Mouse (Mus musculus): ENCODE data around the gene Ipo11. TPM values are rescaled to one million over a fixed set of nuclear protein-coding genes. Genes with fewer than 3 reads are reported as not detected.

Gene Ipo11
- polyA plus RNA-seq, 1 experiment from 2014 or later, result 76.3 TPM

DNA sequence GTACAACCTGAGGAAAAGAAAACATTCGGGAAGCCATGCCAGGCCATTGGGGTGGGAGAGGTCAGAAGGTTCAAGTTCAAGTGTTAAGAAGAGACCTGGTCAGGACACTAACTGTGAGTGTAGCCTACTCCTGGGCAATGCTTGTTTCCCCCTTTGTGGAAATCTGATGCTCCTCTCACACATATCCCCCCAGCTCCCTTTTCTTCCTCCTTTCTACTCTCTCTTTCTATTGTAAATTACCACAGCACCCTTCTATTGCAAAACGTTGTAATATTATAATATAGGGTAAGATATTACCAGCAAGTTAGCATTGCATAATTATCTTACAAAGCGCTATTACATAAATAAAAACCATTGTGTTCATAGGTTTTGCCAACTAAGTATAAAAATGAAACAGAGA lies 182.5 kb downstream of the Ipo11 start:
- Histone ChIP-seq H3K36me3 (ENCODE audit: control insufficient read depth, insufficient read depth, low read length) (no peaks in the 10 kb centered on the region), H3K27me3 (ENCODE audit: control insufficient read depth, insufficient read depth, low read length) (no peaks in the 10 kb centered on the region), H3K4me1 (ENCODE audit: control insufficient read depth, insufficient read depth, low read length) (no peaks in the 10 kb centered on the region), H3K9ac (ENCODE audit: low read depth, low read length) (no peak overlapping the region), H3K9me3 (replicated peaks; ENCODE audit: control insufficient read depth, low read length) (no peaks in the 10 kb centered on the region), H3K27ac (ENCODE audit: low read depth, low read length) (no peak overlapping the region), H3K4me2 (no peak overlapping the region), H3K4me3 (ENCODE audit: low read depth, low read length) (no peak overlapping the region)
- 76% methylated on average over 3 of the region's 3 CpGs for WGBS (ENCODE audit: insufficient replicate concordance)
- no peak for ATAC-seq (replicated peaks; ENCODE audit: insufficient number of reproducible peaks, low FRiP score, low TSS enrichment)

DNA sequence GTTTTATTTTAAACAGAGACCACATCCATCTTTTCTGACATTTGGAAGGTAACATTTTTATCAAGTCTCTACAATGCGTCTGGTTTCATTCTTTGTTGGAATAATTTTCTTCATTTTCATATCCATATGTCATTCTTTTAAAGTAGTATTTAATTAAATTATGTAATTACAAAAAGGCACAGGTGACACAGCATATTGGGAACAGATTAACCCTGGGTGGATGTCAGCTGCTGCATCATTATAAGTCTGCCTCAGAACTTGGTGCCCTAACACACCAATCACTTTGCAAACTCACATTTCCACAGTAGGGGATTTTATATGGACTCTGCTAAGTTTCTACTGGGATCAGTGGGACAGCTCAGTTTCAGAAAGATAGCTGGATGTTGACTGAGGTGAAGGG lies 184.8 kb downstream of the Ipo11 start:
- ATAC-seq (replicated peaks; ENCODE audit: insufficient number of reproducible peaks, low FRiP score, low TSS enrichment), result no peak
- 79% methylated on average over 1 of the region's 1 CpGs for WGBS (ENCODE audit: insufficient replicate concordance)
- H3K4me3 ChIP-seq (ENCODE audit: low read depth, low read length), result no peak overlapping the region

DNA sequence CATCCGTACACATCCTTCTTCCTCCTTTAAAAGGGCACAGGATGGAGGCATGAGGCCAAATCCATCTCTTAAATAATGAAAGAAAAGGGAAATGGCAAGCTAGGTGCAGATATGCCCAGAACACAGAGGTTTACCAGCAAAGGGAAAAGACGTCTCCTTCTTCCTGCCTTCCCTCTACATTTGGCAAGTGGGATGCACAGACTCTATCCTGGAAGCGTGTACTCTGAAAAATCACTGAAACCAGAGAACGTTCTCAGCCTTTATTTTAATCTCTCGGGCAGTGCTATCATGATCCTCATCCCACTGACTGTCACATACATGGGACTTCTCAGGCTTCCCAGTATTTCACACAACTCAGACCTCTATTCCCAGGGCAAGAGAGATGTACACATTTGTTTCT lies 189.9 kb downstream of the Ipo11 start:
- no peak for ATAC-seq (replicated peaks; ENCODE audit: insufficient number of reproducible peaks, low FRiP score, low TSS enrichment)
- WGBS (ENCODE audit: insufficient replicate concordance), result 71% methylated on average over 5 of the region's 5 CpGs

More for the DNA sequence above, 184.8 kb downstream of the Ipo11 start:
- Histone ChIP-seq H3K27me3 (ENCODE audit: control insufficient read depth, insufficient read depth, low read length) (no peaks in the 10 kb centered on the region), H3K9ac (ENCODE audit: low read depth, low read length) (no peak overlapping the region), H3K27ac (ENCODE audit: low read depth, low read length) (no peak overlapping the region), H3K4me2 (no peak overlapping the region), H3K36me3 (ENCODE audit: control insufficient read depth, insufficient read depth, low read length) (no peaks in the 10 kb centered on the region), H3K9me3 (replicated peaks; ENCODE audit: control insufficient read depth, low read length) (no peaks in the 10 kb centered on the region), H3K4me1 (ENCODE audit: control insufficient read depth, insufficient read depth, low read length) (no peaks in the 10 kb centered on the region)

DNA sequence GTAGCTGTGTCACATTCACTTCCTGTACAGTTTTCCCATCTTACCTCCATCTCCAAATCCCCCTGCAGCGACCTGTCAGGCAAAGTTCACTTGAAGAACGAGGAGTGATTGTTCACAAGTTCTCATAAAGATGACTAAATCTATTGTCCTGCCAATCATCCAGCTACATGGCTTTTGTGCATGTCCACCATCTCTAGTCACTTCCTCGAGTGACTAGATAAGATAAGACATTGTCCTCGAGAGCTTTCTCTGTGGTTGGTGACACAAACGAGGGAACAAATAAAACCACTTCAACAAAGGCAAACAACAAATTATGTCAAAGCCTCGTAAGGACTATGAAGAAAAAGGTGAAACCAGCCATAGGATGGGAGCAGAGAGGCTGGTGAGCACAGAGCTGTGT lies 191.6 kb downstream of the Ipo11 start:
- 29% methylated on average over 6 of the region's 6 CpGs for WGBS (ENCODE audit: insufficient replicate concordance)
- no peak overlapping the region for H3K9ac ChIP-seq (ENCODE audit: low read depth, low read length)
- no peaks in the 10 kb centered on the region for H3K4me1 ChIP-seq (ENCODE audit: control insufficient read depth, insufficient read depth, low read length)
- no peak for ATAC-seq (replicated peaks; ENCODE audit: insufficient number of reproducible peaks, low FRiP score, low TSS enrichment)
- no peak overlapping the region for H3K27ac ChIP-seq (ENCODE audit: low read depth, low read length)
- H3K9me3 ChIP-seq (replicated peaks; ENCODE audit: control insufficient read depth, low read length), result no peaks in the 10 kb centered on the region
- H3K4me2 ChIP-seq, result no peak overlapping the region
- no peaks in the 10 kb centered on the region for H3K27me3 ChIP-seq (ENCODE audit: control insufficient read depth, insufficient read depth, low read length)
- no peak overlapping the region for H3K4me3 ChIP-seq (ENCODE audit: low read depth, low read length)
- no peaks in the 10 kb centered on the region for H3K36me3 ChIP-seq (ENCODE audit: control insufficient read depth, insufficient read depth, low read length)

More for the DNA sequence above, 189.9 kb downstream of the Ipo11 start:
- H3K27me3 ChIP-seq (ENCODE audit: control insufficient read depth, insufficient read depth, low read length), result no peaks in the 10 kb centered on the region
- no peaks in the 10 kb centered on the region for H3K9me3 ChIP-seq (replicated peaks; ENCODE audit: control insufficient read depth, low read length)
- no peak overlapping the region for H3K4me3 ChIP-seq (ENCODE audit: low read depth, low read length)
- H3K4me2 ChIP-seq, result no peak overlapping the region
- H3K9ac ChIP-seq (ENCODE audit: low read depth, low read length), result no peak overlapping the region
- H3K4me1 ChIP-seq (ENCODE audit: control insufficient read depth, insufficient read depth, low read length), result no peaks in the 10 kb centered on the region
- no peak overlapping the region for H3K27ac ChIP-seq (ENCODE audit: low read depth, low read length)
- H3K36me3 ChIP-seq (ENCODE audit: control insufficient read depth, insufficient read depth, low read length), result no peaks in the 10 kb centered on the region

Other genes with a start within 250 kb of the Ipo11 start
- 37.6 and 41.1 TPM in 2 replicates for gene Dimt1, start 10.2 kb upstream of the Ipo11 start, polyA plus RNA-seq (2014; fragmentation: Nextera tagmentation; extraction: Ambion mirVana)
- 18.6 and 20.6 TPM in 2 replicates for gene Kif2a, start 85.2 kb upstream of the Ipo11 start, polyA plus RNA-seq (2014; fragmentation: Nextera tagmentation; extraction: Ambion mirVana)